17 mouse cellular contexts compared by ENCODE assay signal in genomic region chr7:113172425-113172824, GRCm38 (mm10). TPM values are rescaled to one million over a fixed set of nuclear protein-coding genes. Genes with fewer than 3 reads are reported as not detected.
DNase-seq lines count a peak whose midpoint lies in the region; ATAC-seq and TF ChIP-seq lines count a peak whose summit lies in the region.
"Had no signal": no experiment of that assay in that cellular context is flagged by ENCODE, and none has a peak within 500 bp of the region (broad histone marks: within the 10 kb centered on the region; RNA-seq: fewer than 3 reads in every experiment).

No protein-coding gene starts in this region.

- no peak overlapping the region for H3K4me3 ChIP-seq in heart, embryonic 10.5 days
- no peak overlapping the region for H3K4me3 ChIP-seq in lung, postnatal 0 days (ENCODE audit: low read depth, low read length)
- H3K4me3 ChIP-seq in cerebellum, adult 2 months (replicated peaks; ENCODE audit: insufficient read depth, low read depth, low read length) = no peak overlapping the region
- H3K4me3 ChIP-seq: embryonic facial prominence, embryonic 13.5 days; forebrain, embryonic 15.5 days; hindbrain, embryonic 13.5 days; liver, embryonic 15.5 days had no signal

- peak; percentile 97 for DNase-seq in heart, adult 11 months
- DNase-seq in heart, embryonic 10.5 days (ENCODE audit: low spot score) = no peak
- peak; percentile 44 for DNase-seq in lung, postnatal 0 days (ENCODE audit: low spot score)
- no peak for DNase-seq in lung, postnatal 25 days (ENCODE audit: low spot score)
- DNase-seq in adrenal gland, adult 2 months = peak; percentile 77
- peak; percentile 49 for DNase-seq in skeletal muscle tissue, adult 2 months (ENCODE audit: low read depth, low spot score)
- DNase-seq in Muller cell, postnatal 12 days (ENCODE audit: inconsistent ontology term) = no peak
- DNase-seq in cerebellum, adult 2 months = no peak
- DNase-seq: cerebellum, postnatal 14 days; gastrocnemius, postnatal 36 days; kidney, adult 9 months; right cerebral cortex, adult 18-20 months; thymus, adult 2 months had no signal

- no peak overlapping the region for H3K4me2 ChIP-seq in lung, postnatal 0 days (replicated peaks; ENCODE audit: low read depth, low read length)
- H3K4me2 ChIP-seq: embryonic facial prominence, embryonic 13.5 days; forebrain, embryonic 15.5 days; hindbrain, embryonic 13.5 days; liver, embryonic 15.5 days had no signal

- H3K4me1 ChIP-seq in heart, embryonic 10.5 days = no peaks in the 10 kb centered on the region
- no peaks in the 10 kb centered on the region for H3K4me1 ChIP-seq in lung, postnatal 0 days (ENCODE audit: insufficient read depth, low read depth, low read length)
- H3K4me1 ChIP-seq in cerebellum, adult 2 months (ENCODE audit: control insufficient read depth, insufficient read depth, low read length) = no peaks in the 10 kb centered on the region
- H3K4me1 ChIP-seq: embryonic facial prominence, embryonic 13.5 days; forebrain, embryonic 15.5 days; hindbrain, embryonic 13.5 days; liver, embryonic 15.5 days had no signal

- H3K27me3 ChIP-seq in heart, embryonic 10.5 days (ENCODE audit: insufficient read depth, poor library complexity, severe bottlenecking) = no peaks in the 10 kb centered on the region; the same call in 1 of the 2 replicates
- no peaks in the 10 kb centered on the region for H3K27me3 ChIP-seq in lung, postnatal 0 days (replicated peaks; ENCODE audit: insufficient read depth, low read length)
- H3K27me3 ChIP-seq in cerebellum, adult 2 months (ENCODE audit: control insufficient read depth, insufficient read depth, low read length) = no peaks in the 10 kb centered on the region; the same call in 1 of the 2 replicates
- H3K27me3 ChIP-seq: embryonic facial prominence, embryonic 13.5 days; forebrain, embryonic 15.5 days; hindbrain, embryonic 13.5 days; liver, embryonic 15.5 days had no signal

- no peak overlapping the region for H3K27ac ChIP-seq in heart, embryonic 10.5 days
- H3K27ac ChIP-seq in lung, postnatal 0 days (ENCODE audit: low read length) = no peak overlapping the region
- no peak overlapping the region for H3K27ac ChIP-seq in cerebellum, adult 2 months (ENCODE audit: insufficient read depth, low read length)
- H3K27ac ChIP-seq: embryonic facial prominence, embryonic 13.5 days; forebrain, embryonic 15.5 days; hindbrain, embryonic 13.5 days; liver, embryonic 15.5 days had no signal

- no peak for TF ChIP-seq POLR2A in cerebellum, adult 2 months (IDR thresholded peaks at IDR 0.05; ENCODE audit: borderline replicate concordance, insufficient read depth, low read length)

- no peak for TF ChIP-seq CTCF in lung, postnatal 0 days (IDR thresholded peaks at IDR 0.05)
- no peak for TF ChIP-seq CTCF in cerebellum, adult 2 months (IDR thresholded peaks at IDR 0.05; ENCODE audit: borderline replicate concordance, insufficient read depth, low read depth, low read length)

- ATAC-seq in lung, postnatal 0 days = peak; percentile 49
- ATAC-seq: forebrain, embryonic 15.5 days had no signal

- no peaks in the 10 kb centered on the region for H3K9me3 ChIP-seq in heart, embryonic 10.5 days
- no peaks in the 10 kb centered on the region for H3K9me3 ChIP-seq in lung, postnatal 0 days (ENCODE audit: low read length)
- H3K9me3 ChIP-seq: embryonic facial prominence, embryonic 13.5 days; forebrain, embryonic 15.5 days; hindbrain, embryonic 13.5 days; liver, embryonic 15.5 days had no signal

- H3K36me3 ChIP-seq in heart, embryonic 10.5 days = no peaks in the 10 kb centered on the region
- no peaks in the 10 kb centered on the region for H3K36me3 ChIP-seq in lung, postnatal 0 days (ENCODE audit: insufficient read depth, low read length)
- H3K36me3 ChIP-seq: embryonic facial prominence, embryonic 13.5 days; forebrain, embryonic 15.5 days; hindbrain, embryonic 13.5 days; liver, embryonic 15.5 days had no signal

- WGBS in heart, embryonic 10.5 days = 56% methylated on average over 2 of the region's 2 CpGs
- 66% methylated on average over 2 of the region's 2 CpGs for WGBS in lung, postnatal 0 days
- 51% methylated on average over 2 of the region's 2 CpGs for WGBS in cerebellum, adult 2 months

- H3K9ac ChIP-seq in lung, postnatal 0 days (replicated peaks; ENCODE audit: low read depth) = no peak overlapping the region
- H3K9ac ChIP-seq: embryonic facial prominence, embryonic 13.5 days; forebrain, embryonic 15.5 days; hindbrain, embryonic 13.5 days; liver, embryonic 15.5 days had no signal

- no peak for TF ChIP-seq EP300 in lung, postnatal 0 days (IDR thresholded peaks at IDR 0.05)

RNA-seq across cellular contexts. Expression of gene Arntl, which starts 34.8 kb away (rescaled TPM):
- polyA plus RNA-seq in heart, embryonic 10.5 days (2016; fragmentation: Nextera tagmentation; extraction: Ambion mirVana) = 6.3 and 7.0 TPM in 2 replicates
- polyA plus RNA-seq in lung, postnatal 0 days (2015; fragmentation: Nextera tagmentation; extraction: Ambion mirVana) = 12.7 and 13.4 TPM in 2 replicates
- total RNA-seq in adrenal gland, adult 2 months (2021) = 10 to 100 TPM; 10.3 to 58.8 TPM
- polyA plus RNA-seq in adrenal gland, adult 2 months (2012; rRNA removed) = 3.4 and 5.4 TPM in 2 replicates
- polyA plus RNA-seq in cerebellum, adult 2 months (2012; rRNA removed) = 28.4 and 34.8 TPM in 2 replicates

Comparison
In these comparisons a context has a peak if more than half of its experiments do, and no peak if none do; other contexts are left out.
1. DNase-seq: peak in heart, adult 11 months (single experiment), lung, postnatal 0 days (single experiment), adrenal gland, adult 2 months (single experiment) and skeletal muscle tissue, adult 2 months (single experiment); none in heart, embryonic 10.5 days (single experiment), lung, postnatal 25 days (single experiment), Muller cell, postnatal 12 days (single experiment) and cerebellum, adult 2 months (0 of 2).